Mouse (Mus musculus) ES-E14 (cell line): Measurements from ENCODE around the gene Diaph3. TPM values are rescaled to one million over a fixed set of nuclear protein-coding genes. Genes with fewer than 3 reads are reported as not detected.
A peak's percentile ranks its signal among the peaks of the same experiment; 100 is the strongest.

Experiments
- DNase-seq: peaks from one replicate; pipeline ENCODE4 v3.0.0-alpha.2; 2013; ENCODE audit warnings: low read depth, low spot score
- H3K27ac ChIP-seq: 2 replicates; pipeline ENCODE4 v1.5.1; 2012; ENCODE audit warnings: low read depth, mild to moderate bottlenecking, low read length, moderate library complexity, mixed read lengths; ENCODE audit not compliant: poor library complexity, insufficient read depth, severe bottlenecking
- H3K36me3 ChIP-seq: 2 replicates; pipeline ENCODE4 v1.6.1; 2012; ENCODE audit warnings: mild to moderate bottlenecking, low read length, moderate library complexity, mixed read lengths; ENCODE audit not compliant: control insufficient read depth, poor library complexity, insufficient read depth, severe bottlenecking
- H3K4me1 ChIP-seq, 2 experiments: fragments of 150-350 bp in 1 of 2; sonication (generic) in 1 of 2; 2 replicates each; pipeline ENCODE4 v1.6.1; 2012; ENCODE audit warnings: low read length in 2 of 2, mild to moderate bottlenecking in 1 of 2, mixed read lengths in 1 of 2; ENCODE audit not compliant: control insufficient read depth in 2 of 2, insufficient read depth in 2 of 2, poor library complexity in 1 of 2
- H3K4me3 ChIP-seq, 2 experiments: fragments of 150-350 bp in 1 of 2; sonication (generic) in 1 of 2; 2 replicates each; pipeline ENCODE4 v1.5.1; 2012; ENCODE audit warnings: low read length in 2 of 2, low read depth in 1 of 2, mild to moderate bottlenecking in 1 of 2, mixed read lengths in 1 of 2; ENCODE audit not compliant: insufficient read depth in 1 of 2, poor library complexity in 1 of 2, severe bottlenecking in 1 of 2
- H3K9ac ChIP-seq: 2 replicates; pipeline ENCODE4 v1.6.1; 2012; ENCODE audit warnings: low read depth, mild to moderate bottlenecking, low read length, mixed read lengths; ENCODE audit not compliant: poor library complexity, insufficient read depth, severe bottlenecking
- H3K9me3 ChIP-seq: fragments of 150-350 bp; sonication (generic); 2 replicates; pipeline ENCODE4 v1.6.1; 2012; ENCODE audit warnings: low read depth, mild to moderate bottlenecking, low read length; ENCODE audit not compliant: control insufficient read depth, insufficient read depth
- CHD2 ChIP-seq: IDR thresholded peaks from 2 replicates; pipeline ENCODE4 v1.6.1; 2014; ENCODE audit warnings: mild to moderate bottlenecking, low read depth, low read length, inconsistent platforms
- HCFC1 ChIP-seq: IDR thresholded peaks from 2 replicates; pipeline ENCODE4 v1.6.1; 2012; ENCODE audit warnings: low read length, inconsistent platforms, borderline replicate concordance; ENCODE audit not compliant: insufficient read depth
- MAFK ChIP-seq: IDR thresholded peaks from 2 replicates; pipeline ENCODE4 v1.6.1; 2014; ENCODE audit warnings: mild to moderate bottlenecking, low read depth, low read length, inconsistent platforms; ENCODE audit not compliant: insufficient read depth
- ZC3H11A ChIP-seq: IDR thresholded peaks from 2 replicates; pipeline ENCODE4 v1.6.1; 2012; ENCODE audit warnings: low read depth, mild to moderate bottlenecking, inconsistent platforms, low read length, borderline replicate concordance
- ZNF384 ChIP-seq: IDR thresholded peaks from 2 replicates; pipeline ENCODE4 v1.6.1; 2012; ENCODE audit warnings: low read depth, low read length, inconsistent platforms
- in situ Hi-C, 2 experiments: fragments of 600-800 bp; cut with MboI; formaldehyde crosslinking; loops; one replicate each; pipeline ENCODE4 v1.15.1; 2025; ENCODE audit warnings: low sequenced_read_pairs in 2 of 2, inconsistent platforms in 1 of 2; ENCODE audit not compliant: unreplicated experiment in 2 of 2
- total RNA-seq: library from RNA; depleted of rRNA; stranded (reverse); fragments of 300-350 nt; gene quantifications from 2 replicates; pipeline ENCODE4 v1.2.3, GENCODE M21; 2012

Gene Diaph3
- total RNA-seq, 1 experiment = 13.1 TPM

- TF ChIP-seq MAFK = no peak
- no peak for TF ChIP-seq ZNF384
- no peaks in the 10 kb centered on the region for H3K36me3 ChIP-seq
Measured at GRCm38 (mm10) chr14:87121868-87122267, 19.2 kb downstream of the Diaph3 start.

DNA sequence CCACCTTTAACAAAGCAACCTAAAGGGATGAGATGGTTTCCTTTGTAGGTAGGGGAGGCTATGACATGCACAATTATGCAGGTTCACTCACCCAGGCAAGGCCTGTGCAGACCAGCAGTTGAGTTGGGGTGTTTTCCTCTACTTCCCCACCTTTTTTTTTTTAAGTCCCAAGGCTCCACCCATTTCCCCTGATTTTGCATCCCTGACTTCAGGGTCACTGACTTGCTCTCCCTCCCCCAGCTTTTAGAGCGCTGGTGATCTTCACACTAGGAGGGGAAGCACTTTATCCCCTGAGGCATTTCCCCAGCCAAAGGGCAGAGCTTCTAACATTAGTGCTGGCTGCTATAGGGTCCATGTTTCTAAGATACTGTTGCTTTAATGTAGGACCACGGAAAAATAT lies 30.4 kb downstream of the Diaph3 start:
- TF ChIP-seq ZNF384 = peak; percentile 88
- TF ChIP-seq ZC3H11A = no peak

More at GRCm38 (mm10) chr14:87121868-87122267, 19.2 kb downstream of the Diaph3 start:
- in situ Hi-C loops = no loop called here
- Histone ChIP-seq H3K4me1 (peaks cover 2 to 7% of the 10 kb centered on the region in 2 experiments; a peak in 1 of 4 replicates), H3K27ac (no peak overlapping the region), H3K9me3 (no peaks in the 10 kb centered on the region), H3K9ac (no peak overlapping the region), H3K4me3 (no peak overlapping the region)
- DNase-seq = no peak

DNA sequence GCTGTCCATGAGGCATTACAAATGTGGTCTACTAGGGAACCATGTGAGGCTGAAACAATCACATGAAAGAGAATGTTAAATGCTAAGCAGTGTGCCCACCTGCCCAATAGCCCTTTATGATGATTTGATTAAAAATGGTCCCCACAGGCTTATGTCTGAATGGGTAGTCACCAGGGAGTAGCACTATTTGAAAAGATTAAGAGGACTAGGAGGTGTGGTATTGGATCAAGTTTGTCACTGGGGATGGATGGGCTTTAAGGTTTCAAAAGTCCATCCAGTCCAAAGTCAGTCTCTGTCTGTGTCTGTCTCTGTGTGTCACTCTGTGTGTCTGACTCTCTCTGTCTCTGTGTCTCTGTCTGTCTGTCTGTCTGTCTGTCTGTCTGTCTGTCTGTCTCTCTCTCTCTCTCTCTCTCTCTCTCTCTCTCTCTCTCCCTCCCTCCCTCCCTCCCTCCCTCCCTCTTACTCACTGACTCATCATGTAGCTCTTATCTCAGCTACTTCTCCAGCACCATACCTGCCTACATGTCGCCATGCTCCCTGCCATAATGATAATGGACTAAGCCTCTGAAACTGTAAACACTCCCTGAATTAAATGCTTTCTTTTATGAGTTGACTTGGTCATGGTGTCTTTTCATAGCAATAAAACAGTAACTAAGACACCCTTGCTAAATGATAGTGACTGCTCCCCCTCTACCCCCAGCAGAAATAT lies 41.5 kb downstream of the Diaph3 start:
- Histone ChIP-seq H3K4me3 (no peak overlapping the region), H3K36me3 (no peaks in the 10 kb centered on the region), H3K27ac (no peak overlapping the region), H3K9me3 (no peaks in the 10 kb centered on the region), H3K9ac (no peak overlapping the region), H3K4me1 (no peaks in the 10 kb centered on the region)
- no peak for TF ChIP-seq ZC3H11A
- no peak for TF ChIP-seq ZNF384
- no peak for TF ChIP-seq MAFK
- TF ChIP-seq CHD2 = no peak
- TF ChIP-seq HCFC1 = no peak
- in situ Hi-C loops = no loop called here
- no peak for DNase-seq

More for the DNA sequence above, 30.4 kb downstream of the Diaph3 start:
- Histone ChIP-seq H3K4me3 (no peak overlapping the region), H3K9me3 (no peaks in the 10 kb centered on the region), H3K9ac (no peak overlapping the region), H3K27ac (no peak overlapping the region), H3K4me1 (peaks cover 0 to 10% of the 10 kb centered on the region in 2 experiments; a peak in 2 of 4 replicates), H3K36me3 (no peaks in the 10 kb centered on the region)
- DNase-seq = peak; percentile 56
- in situ Hi-C loops = no loop called here

GRCm38 (mm10) chr14:87098093-87098492 lies 42.9 kb downstream of the Diaph3 start:
- TF ChIP-seq ZNF384 (no peak), HCFC1 (no peak), ZC3H11A (no peak), MAFK (no peak), CHD2 (no peak)
- in situ Hi-C loops = no loop called here
- no peak overlapping the region for H3K27ac ChIP-seq
- H3K9me3 ChIP-seq = no peaks in the 10 kb centered on the region
- no peak overlapping the region for H3K9ac ChIP-seq
- H3K36me3 ChIP-seq = no peaks in the 10 kb centered on the region
- no peak overlapping the region for H3K4me3 ChIP-seq
- DNase-seq = no peak
- no peaks in the 10 kb centered on the region for H3K4me1 ChIP-seq

DNA sequence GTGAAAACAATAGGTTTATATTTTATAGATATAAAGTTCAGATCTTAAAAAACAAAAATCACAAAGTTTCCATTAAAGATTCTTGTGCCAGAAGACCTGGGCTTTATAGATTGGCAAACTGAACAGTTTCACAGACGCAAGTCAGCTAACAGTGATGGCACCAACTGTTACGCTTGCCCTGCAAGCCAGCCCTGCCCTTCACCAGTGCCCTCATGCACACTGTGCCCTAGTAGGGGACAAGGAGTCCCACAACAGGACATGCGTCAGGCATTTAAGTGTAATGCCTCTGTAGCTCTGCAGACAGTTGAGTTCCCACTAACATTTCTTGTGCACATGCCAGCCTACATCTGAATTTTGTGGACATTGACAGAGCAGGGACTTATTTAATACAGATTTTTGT lies 49.5 kb downstream of the Diaph3 start:
- Histone ChIP-seq H3K9ac (no peak overlapping the region), H3K4me3 (no peak overlapping the region), H3K9me3 (no peaks in the 10 kb centered on the region), H3K4me1 (peaks cover 0 to 4% of the 10 kb centered on the region in 2 experiments; a peak in 2 of 4 replicates), H3K27ac (0 out of 2 replicates have a peak overlapping the region, but pooled peaks have one; percentile 40), H3K36me3 (peaks cover 4% of the 10 kb centered on the region; the same call in 1 of the 2 replicates)
- in situ Hi-C loops = no loop called here
- TF ChIP-seq HCFC1 (no peak), MAFK (no peak), ZC3H11A (no peak), ZNF384 (no peak), CHD2 (no peak)
- DNase-seq = no peak
